Mouse (Mus musculus): ENCODE measurements around the gene Cfap298. TPM values are rescaled to one million over a fixed set of nuclear protein-coding genes. Genes with fewer than 3 reads are reported as not detected.
A peak's percentile ranks its signal among the peaks of the same experiment; 100 is the strongest.

Gene Cfap298
- polyA plus RNA-seq, 1 experiment from 2014 or later: 49.0 TPM

GRCm38 (mm10) chr16:90946977-90947376 is 12.1 kb upstream of the Cfap298 start:
- H3K4me1 ChIP-seq (replicated peaks): peaks cover 11% of the 10 kb centered on the region
- no peak overlapping the region for H3K4me3 ChIP-seq
- H3K36me3 ChIP-seq: peaks cover 60% of the 10 kb centered on the region

DNA sequence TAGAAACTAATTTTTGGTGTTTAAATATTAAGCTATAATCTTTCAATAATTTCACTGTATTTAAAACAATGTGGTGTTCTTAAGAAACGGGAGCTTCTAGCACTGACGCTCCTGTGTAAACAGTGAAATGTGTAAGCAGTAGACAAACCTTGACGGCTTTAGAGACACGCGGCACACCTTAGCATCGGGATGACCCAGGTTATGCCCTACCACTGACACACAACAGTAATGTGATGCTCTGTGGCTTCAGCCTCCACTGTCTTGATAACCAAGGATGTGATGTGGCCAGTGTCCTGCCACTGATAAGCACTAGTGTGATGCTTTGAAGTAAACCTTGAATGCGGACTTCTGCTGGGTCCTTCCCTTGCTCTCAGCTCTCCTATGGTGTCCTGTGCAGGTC is 6.3 kb upstream of the Cfap298 start:
- peaks cover 57% of the 10 kb centered on the region for H3K36me3 ChIP-seq
- no peak overlapping the region for H3K9ac ChIP-seq
- no peak overlapping the region for H3K4me3 ChIP-seq
- H3K27me3 ChIP-seq (replicated peaks): no peaks in the 10 kb centered on the region
- no peaks in the 10 kb centered on the region for H3K4me1 ChIP-seq (replicated peaks)
- no peak overlapping the region for H3K4me2 ChIP-seq
- ATAC-seq (ENCODE audit: insufficient number of reproducible peaks, low FRiP score): no peak
- 84% methylated on average over 7 of the region's 7 CpGs for WGBS
- no peaks in the 10 kb centered on the region for H3K9me3 ChIP-seq (replicated peaks)
- H3K27ac ChIP-seq (ENCODE audit: poor library complexity, severe bottlenecking): no peak overlapping the region

More at GRCm38 (mm10) chr16:90946977-90947376, 12.1 kb upstream of the Cfap298 start:
- Histone ChIP-seq H3K27ac (ENCODE audit: poor library complexity, severe bottlenecking) (no peak overlapping the region), H3K4me2 (no peak overlapping the region), H3K9me3 (replicated peaks) (no peaks in the 10 kb centered on the region), H3K9ac (no peak overlapping the region), H3K27me3 (replicated peaks) (no peaks in the 10 kb centered on the region)
- no peak for ATAC-seq (ENCODE audit: insufficient number of reproducible peaks, low FRiP score)
- WGBS: 87% methylated on average over 8 of the region's 8 CpGs

DNA sequence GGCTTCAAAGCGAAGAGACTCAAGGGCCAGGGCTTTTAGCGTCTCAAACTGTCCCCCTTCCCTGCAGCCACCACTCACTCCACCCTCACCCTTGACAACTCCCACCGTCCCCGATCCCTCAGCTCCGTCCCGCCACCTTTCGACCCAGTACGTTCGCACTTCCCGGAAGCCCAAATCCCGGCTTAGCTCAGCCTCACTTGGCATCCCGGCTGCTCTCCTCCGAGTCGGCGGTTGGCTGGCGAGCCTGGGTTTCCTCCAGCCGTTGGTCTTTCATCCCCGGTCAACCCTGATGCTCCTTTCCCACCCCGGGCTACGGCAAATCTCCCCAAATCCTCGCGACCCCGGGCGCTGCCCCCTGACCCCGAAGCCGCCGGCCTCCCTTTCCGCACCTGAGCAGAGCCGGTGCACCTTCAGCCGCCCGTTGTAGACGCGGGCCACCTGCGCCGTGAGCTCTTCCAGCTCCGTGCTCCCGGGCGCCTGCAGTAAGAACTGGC is 674 bp downstream of the Cfap298 start:
- Histone ChIP-seq H3K9me3 (replicated peaks) (no peaks in the 10 kb centered on the region), H3K4me3 (peak overlapping the region; percentile 74), H3K9ac (peak overlapping the region; percentile 84), H3K36me3 (peaks cover 30% of the 10 kb centered on the region), H3K4me2 (peak overlapping the region; percentile 85), H3K27ac (ENCODE audit: poor library complexity, severe bottlenecking) (peak overlapping the region; percentile 69), H3K4me1 (replicated peaks) (peaks cover 5% of the 10 kb centered on the region), H3K27me3 (replicated peaks) (no peaks in the 10 kb centered on the region)
- peak; percentile 60 for ATAC-seq (ENCODE audit: insufficient number of reproducible peaks, low FRiP score)
- under 1% methylated on average over 38 of the region's 38 CpGs for WGBS

DNA sequence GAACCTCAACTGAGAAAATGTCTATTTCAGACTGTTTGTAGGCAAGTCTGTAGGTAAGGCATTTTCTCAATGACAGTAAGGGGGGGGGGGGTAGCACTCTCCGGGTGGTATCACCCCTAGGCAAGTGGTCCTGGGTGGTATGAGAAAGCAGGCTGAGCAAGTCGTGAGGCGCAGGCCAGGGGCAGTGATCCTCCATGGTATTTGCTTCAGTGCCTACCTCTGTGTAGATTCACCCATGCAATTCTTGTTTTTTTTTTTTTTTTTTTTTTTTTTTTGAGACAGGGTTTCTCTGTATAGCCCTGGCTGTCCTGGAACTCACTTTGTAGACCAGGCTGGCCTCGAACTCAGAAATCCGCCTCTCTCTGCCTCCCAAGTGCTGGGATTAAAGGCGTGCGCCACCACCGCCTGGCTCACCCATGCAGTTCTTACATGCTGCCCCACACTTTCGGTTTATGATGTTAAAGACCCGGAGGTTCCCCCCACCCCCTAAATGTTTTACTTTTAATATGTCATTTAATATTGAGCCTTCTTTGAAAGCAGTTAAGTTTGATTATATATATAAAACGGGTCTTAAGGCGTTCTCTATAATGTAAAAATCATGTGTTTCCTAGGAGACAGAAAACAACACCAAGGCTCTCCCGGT is 1.3 kb downstream of the Cfap298 start:
- Histone ChIP-seq H3K4me2 (peak overlapping the region; percentile 85), H3K27ac (ENCODE audit: poor library complexity, severe bottlenecking) (peak overlapping the region; percentile 69), H3K36me3 (peaks cover 34% of the 10 kb centered on the region), H3K27me3 (replicated peaks) (no peaks in the 10 kb centered on the region), H3K4me3 (peak overlapping the region; percentile 74), H3K9ac (peak overlapping the region; percentile 84), H3K4me1 (replicated peaks) (peaks cover 5% of the 10 kb centered on the region), H3K9me3 (replicated peaks) (no peaks in the 10 kb centered on the region)
- no peak for ATAC-seq (ENCODE audit: insufficient number of reproducible peaks, low FRiP score)
- WGBS: 22% methylated on average over 13 of the region's 13 CpGs

DNA sequence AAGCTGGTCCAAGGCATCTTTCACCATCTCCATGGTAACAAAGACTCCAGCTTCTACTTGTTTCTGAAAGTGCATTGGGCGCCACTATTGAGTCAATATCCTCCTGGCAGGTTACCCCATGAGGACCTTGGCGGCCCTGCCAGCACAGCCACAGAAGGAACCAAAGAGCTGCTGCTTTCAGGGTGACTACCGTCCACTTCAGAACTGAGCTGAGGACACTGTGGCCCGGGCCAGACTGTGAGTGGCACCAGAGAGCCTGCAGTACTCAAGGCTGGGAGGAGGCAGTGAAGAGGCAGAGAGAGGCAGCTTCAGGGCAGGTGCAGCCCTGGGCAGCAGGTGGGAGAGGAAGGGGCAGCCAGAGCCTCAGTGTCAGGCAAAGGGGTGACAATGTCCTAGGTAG is 7.5 kb downstream of the Cfap298 start:
- 0 out of 2 replicates have a peak, but pooled peaks cover 7% of the 10 kb centered on the region for H3K27me3 ChIP-seq (replicated peaks)
- peaks cover 40% of the 10 kb centered on the region for H3K36me3 ChIP-seq
- no peak for ATAC-seq (ENCODE audit: insufficient number of reproducible peaks, low FRiP score)
- H3K9ac ChIP-seq: no peak overlapping the region
- H3K4me1 ChIP-seq (replicated peaks): peaks cover 10% of the 10 kb centered on the region
- WGBS: 88% methylated on average over 4 of the region's 4 CpGs
- H3K4me3 ChIP-seq: no peak overlapping the region
- no peak overlapping the region for H3K27ac ChIP-seq (ENCODE audit: poor library complexity, severe bottlenecking)
- no peaks in the 10 kb centered on the region for H3K9me3 ChIP-seq (replicated peaks)
- H3K4me2 ChIP-seq: no peak overlapping the region

- ATAC-seq (ENCODE audit: insufficient number of reproducible peaks, low FRiP score): peak; percentile 19; the same call in 1 of the 2 replicates
- Histone ChIP-seq H3K9me3 (replicated peaks) (no peaks in the 10 kb centered on the region), H3K4me3 (no peak overlapping the region), H3K4me2 (no peak overlapping the region), H3K36me3 (peaks cover 37% of the 10 kb centered on the region), H3K9ac (no peak overlapping the region), H3K27me3 (replicated peaks) (0 out of 2 replicates have a peak, but pooled peaks cover 7% of the 10 kb centered on the region), H3K27ac (ENCODE audit: poor library complexity, severe bottlenecking) (no peak overlapping the region), H3K4me1 (replicated peaks) (peaks cover 16% of the 10 kb centered on the region)
- WGBS: 22% methylated on average over 5 of the region's 5 CpGs
Measured at GRCm38 (mm10) chr16:90925461-90925860, 9.5 kb downstream of the Cfap298 start.

DNA sequence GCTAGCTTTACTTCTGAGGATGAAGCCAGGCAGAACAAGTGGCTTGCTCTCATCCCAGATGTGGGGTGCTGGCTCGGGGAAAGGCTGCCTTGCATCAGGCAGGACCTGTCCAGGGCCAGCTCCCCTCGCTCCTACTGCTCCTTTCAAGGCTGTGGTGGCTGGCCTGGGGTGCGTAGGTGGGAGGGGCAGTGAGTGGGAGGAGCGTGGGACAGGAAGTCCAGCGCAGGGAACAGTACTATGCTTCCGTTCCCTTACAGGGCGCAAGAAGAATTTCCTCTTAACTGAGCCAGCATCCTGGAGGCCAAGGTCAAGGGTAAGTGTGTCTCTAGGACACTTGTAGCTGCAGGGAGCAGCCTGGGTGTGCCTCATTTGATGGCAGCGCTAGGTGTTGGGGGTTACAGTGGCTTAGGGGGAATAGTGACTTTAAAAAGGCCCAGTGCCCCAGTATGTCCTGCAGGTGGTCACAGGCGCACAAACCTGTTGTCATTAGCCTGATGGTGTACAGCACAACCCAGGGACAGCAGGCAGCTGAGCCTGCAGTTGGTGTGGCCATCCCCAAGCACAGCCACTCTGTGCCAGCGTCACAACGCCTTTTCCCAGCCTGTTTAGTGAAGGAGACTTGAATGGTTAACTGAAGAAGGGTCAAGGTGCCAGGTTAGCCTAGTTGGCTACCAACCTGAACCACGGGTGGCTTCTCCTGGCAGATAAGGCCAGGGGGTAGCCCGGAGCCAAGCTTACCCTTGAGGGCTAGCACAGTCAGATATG is 10.1 kb downstream of the Cfap298 start:
- peak; percentile 49; the same call in 1 of the 2 replicates for ATAC-seq (ENCODE audit: insufficient number of reproducible peaks, low FRiP score)
- H3K4me2 ChIP-seq: no peak overlapping the region
- 76% methylated on average over 13 of the region's 13 CpGs for WGBS
- H3K27me3 ChIP-seq (replicated peaks): 0 out of 2 replicates have a peak, but pooled peaks cover 7% of the 10 kb centered on the region
- no peak overlapping the region for H3K9ac ChIP-seq
- no peaks in the 10 kb centered on the region for H3K9me3 ChIP-seq (replicated peaks)
- H3K4me1 ChIP-seq (replicated peaks): peaks cover 16% of the 10 kb centered on the region
- H3K36me3 ChIP-seq: peaks cover 31% of the 10 kb centered on the region
- H3K27ac ChIP-seq (ENCODE audit: poor library complexity, severe bottlenecking): no peak overlapping the region
- H3K4me3 ChIP-seq: no peak overlapping the region

GRCm38 (mm10) chr16:90921471-90922159 is 13.3 kb downstream of the Cfap298 start:
- Histone ChIP-seq H3K9me3 (replicated peaks) (peaks cover 5% of the 10 kb centered on the region; the same call in 1 of the 2 replicates), H3K4me1 (replicated peaks) (peaks cover 16% of the 10 kb centered on the region), H3K4me2 (0 out of 2 replicates have a peak overlapping the region, but pooled peaks have one; percentile 12), H3K27ac (ENCODE audit: poor library complexity, severe bottlenecking) (peak overlapping the region; percentile 18; the same call in 1 of the 2 replicates), H3K36me3 (peaks cover 8% of the 10 kb centered on the region), H3K9ac (no peak overlapping the region), H3K27me3 (replicated peaks) (0 out of 2 replicates have a peak, but pooled peaks cover 7% of the 10 kb centered on the region), H3K4me3 (no peak overlapping the region)
- WGBS: 24% methylated on average over 10 of the region's 10 CpGs
- ATAC-seq (ENCODE audit: insufficient number of reproducible peaks, low FRiP score): peak; percentile 70

DNA sequence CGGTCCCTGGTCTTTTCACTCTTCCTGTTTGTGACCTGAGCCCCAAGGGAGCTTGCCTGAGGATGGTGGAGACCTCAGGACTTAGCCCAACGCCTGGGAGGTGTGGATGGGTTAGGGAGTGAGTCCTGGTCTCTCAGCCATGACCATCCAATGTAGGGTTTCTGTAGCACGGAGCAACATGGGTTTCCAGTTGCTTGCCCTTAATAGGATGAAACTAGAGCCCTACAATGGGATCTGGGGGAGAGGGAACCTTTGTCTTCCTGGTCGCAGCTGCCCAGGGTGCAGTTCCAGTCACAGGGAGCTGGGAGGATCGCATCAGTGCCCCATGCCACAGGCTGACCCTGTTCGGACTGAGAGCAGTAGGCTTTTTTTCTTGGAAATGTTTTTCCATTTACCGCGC is 17.8 kb downstream of the Cfap298 start:
- H3K4me2 ChIP-seq: no peak overlapping the region
- no peak overlapping the region for H3K27ac ChIP-seq (ENCODE audit: poor library complexity, severe bottlenecking)
- no peaks in the 10 kb centered on the region for H3K36me3 ChIP-seq
- peaks cover 5% of the 10 kb centered on the region; the same call in 1 of the 2 replicates for H3K9me3 ChIP-seq (replicated peaks)
- 81% methylated on average over 8 of the region's 8 CpGs for WGBS
- no peak overlapping the region for H3K9ac ChIP-seq
- ATAC-seq (ENCODE audit: insufficient number of reproducible peaks, low FRiP score): no peak
- H3K27me3 ChIP-seq (replicated peaks): no peaks in the 10 kb centered on the region
- H3K4me1 ChIP-seq (replicated peaks): peaks cover 9% of the 10 kb centered on the region
- H3K4me3 ChIP-seq: no peak overlapping the region

DNA sequence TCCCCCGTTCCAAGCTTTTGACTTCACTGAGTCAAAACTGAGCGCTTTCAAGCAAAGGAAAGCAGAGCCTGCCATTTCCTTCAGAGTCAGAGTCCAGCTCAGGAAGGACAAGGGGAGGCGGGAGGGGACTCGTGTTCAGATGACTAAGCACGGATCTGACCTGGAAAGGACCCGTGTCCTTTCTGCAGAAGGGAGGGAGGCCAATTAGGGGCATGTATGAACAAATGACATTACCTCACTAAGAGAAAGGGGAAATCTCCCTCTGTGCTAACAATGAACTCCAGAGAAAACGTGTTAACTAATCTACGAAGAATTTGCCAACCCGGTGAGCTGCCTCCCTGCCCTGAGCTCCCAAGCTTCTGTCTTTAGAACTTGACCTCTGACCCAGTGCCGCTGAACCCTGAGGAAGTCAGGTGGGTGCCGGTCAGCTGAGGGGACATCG is 18.9 kb downstream of the Cfap298 start:
- H3K27me3 ChIP-seq (replicated peaks): no peaks in the 10 kb centered on the region
- no peak overlapping the region for H3K9ac ChIP-seq
- no peak overlapping the region for H3K4me3 ChIP-seq
- peaks cover 5% of the 10 kb centered on the region; the same call in 1 of the 2 replicates for H3K9me3 ChIP-seq (replicated peaks)
- H3K4me1 ChIP-seq (replicated peaks): peaks cover 4% of the 10 kb centered on the region
- H3K27ac ChIP-seq (ENCODE audit: poor library complexity, severe bottlenecking): 0 out of 2 replicates have a peak overlapping the region, but pooled peaks have one; percentile 56
- H3K4me2 ChIP-seq: peak overlapping the region; percentile 20; the same call in 1 of the 2 replicates
- ATAC-seq (ENCODE audit: insufficient number of reproducible peaks, low FRiP score): peak; percentile 46; the same call in 1 of the 2 replicates
- no peaks in the 10 kb centered on the region for H3K36me3 ChIP-seq
- WGBS: 30% methylated on average over 12 of the region's 12 CpGs
